Mouse (Mus musculus) stomach, postnatal 0 days (tissue): ENCODE results near the gene Ednra. TPM values are rescaled to one million over a fixed set of nuclear protein-coding genes. Genes with fewer than 3 reads are reported as not detected.
"Not testable (repeated sequence)": the region's sequence is repeated elsewhere in the genome, so short reads cannot be mapped to it uniquely, and the experiment has no call there.

Source experiments
- ATAC-seq: fragments of 200-750 bp; cut with Nextera tagmentation; 2 replicates; pipeline ENCODE4 v1.8.0; 2017; ENCODE audit not compliant: low FRiP score, low TSS enrichment
- DNase-seq: peaks from one replicate; pipeline ENCODE4 v3.0.0-alpha.2; 2016; ENCODE audit warnings: low spot score
- H3K27ac ChIP-seq: fragments of 300-500 bp; sonication (generic); replicated peaks from 2 replicates; pipeline ENCODE4 v1.5.1; 2014; ENCODE audit warnings: mild to moderate bottlenecking, control low read depth
- H3K27me3 ChIP-seq: fragments of 300-500 bp; sonication (generic); 2 replicates; pipeline ENCODE4 v1.6.1; 2014; ENCODE audit warnings: low read length; ENCODE audit not compliant: control insufficient read depth, insufficient read depth
- H3K36me3 ChIP-seq: fragments of 300-500 bp; sonication (generic); 2 replicates; pipeline ENCODE4 v1.6.1; 2014; ENCODE audit warnings: low read length, mixed read lengths; ENCODE audit not compliant: control insufficient read depth, insufficient read depth
- H3K4me1 ChIP-seq: fragments of 300-500 bp; sonication (generic); replicated peaks from 2 replicates; pipeline ENCODE4 v1.6.1; 2014; ENCODE audit warnings: antibody characterized with exemption; ENCODE audit not compliant: control insufficient read depth, insufficient read depth
- H3K4me2 ChIP-seq: fragments of 300-500 bp; sonication (generic); replicated peaks from 2 replicates; pipeline ENCODE4 v1.6.1; 2014; ENCODE audit warnings: low read depth, mild to moderate bottlenecking, control low read depth, moderate library complexity
- H3K4me3 ChIP-seq: fragments of 300-500 bp; sonication (generic); 2 replicates; pipeline ENCODE4 v1.5.1; 2014; ENCODE audit warnings: low read depth, low read length, control low read depth
- H3K9ac ChIP-seq: fragments of 300-500 bp; sonication (generic); 2 replicates; pipeline ENCODE4 v1.6.1; 2014; ENCODE audit warnings: mild to moderate bottlenecking, low read length, control low read depth, mixed read lengths
- H3K9me3 ChIP-seq: fragments of 300-500 bp; sonication (generic); 2 replicates; pipeline ENCODE4 v1.6.1; 2016; ENCODE audit warnings: low read length; ENCODE audit not compliant: control insufficient read depth
- CTCF ChIP-seq: IDR thresholded peaks from 2 replicates; pipeline ENCODE4 v1.5.1; 2016; ENCODE audit warnings: antibody characterized with exemption, low read depth, mild to moderate bottlenecking, moderate library complexity
- EP300 ChIP-seq: optimal IDR thresholded peaks from 2 replicates; pipeline ENCODE3; 2016; ENCODE audit warnings: antibody characterized with exemption
- WGBS: fragments of 180-500 bp; shearing (Covaris S2); extraction: QIAGEN DNeasy Blood & Tissue Kit; methylation state at CpG from one replicate; pipeline ENCODE4 v1.1.7; 2014; 5-methylcytosine and 5-hydroxymethylcytosine counted together
- polyA plus RNA-seq: library from polyadenylated mRNA; unstranded; fragments of >200 nt; fragmentation: Nextera tagmentation; extraction: Ambion mirVana; gene quantifications from 2 replicates; pipeline ENCODE4 v1.2.1, GENCODE M21; 2015

Gene Ednra
- polyA plus RNA-seq, 1 experiment from 2014 or later: 7.3 TPM

GRCm38 (mm10) chr8:77695486-77696058, 28.7 kb downstream of the Ednra start:
- H3K36me3 ChIP-seq: no peaks in the 10 kb centered on the region
- WGBS: 36% methylated on average over 5 of the region's 5 CpGs
- no peaks in the 10 kb centered on the region for H3K9me3 ChIP-seq
- H3K4me2 ChIP-seq: no peak overlapping the region
- no peak overlapping the region for H3K9ac ChIP-seq
- no peak for DNase-seq
- H3K4me3 ChIP-seq: no peak overlapping the region
- no peak overlapping the region for H3K27ac ChIP-seq
- TF ChIP-seq CTCF (no peak), EP300 (no peak)
- H3K27me3 ChIP-seq: no peaks in the 10 kb centered on the region
- ATAC-seq: peak; percentile 21; the same call in 1 of the 2 replicates
- 0 out of 2 replicates have a peak, but pooled peaks cover 2% of the 10 kb centered on the region for H3K4me1 ChIP-seq

- Histone ChIP-seq H3K4me2 (no peak overlapping the region), H3K9me3 (no peaks in the 10 kb centered on the region), H3K9ac (no peak overlapping the region), H3K36me3 (no peaks in the 10 kb centered on the region), H3K4me3 (no peak overlapping the region), H3K4me1 (0 out of 2 replicates have a peak, but pooled peaks cover 2% of the 10 kb centered on the region), H3K27ac (no peak overlapping the region), H3K27me3 (no peaks in the 10 kb centered on the region)
- ATAC-seq (no peak), DNase-seq (no peak)
- TF ChIP-seq EP300: no peak
- no peak for TF ChIP-seq CTCF
- WGBS: 43% methylated on average over 3 of the region's 3 CpGs
Observed at GRCm38 (mm10) chr8:77695070-77695469, 29.2 kb downstream of the Ednra start.

GRCm38 (mm10) chr8:77694588-77694987, 29.7 kb downstream of the Ednra start:
- TF ChIP-seq EP300 (no peak), CTCF (no peak)
- no peak for ATAC-seq
- no peak overlapping the region for H3K27ac ChIP-seq

GRCm38 (mm10) chr8:77689421-77690059, 34.7 kb downstream of the Ednra start:
- H3K4me3 ChIP-seq, H3K36me3 ChIP-seq, H3K9ac ChIP-seq, H3K4me1 ChIP-seq, DNase-seq, ATAC-seq, H3K27ac ChIP-seq, H3K9me3 ChIP-seq, H3K27me3 ChIP-seq, H3K4me2 ChIP-seq: not testable (repeated sequence)
- 81% methylated on average over 7 of the region's 7 CpGs for WGBS

More at GRCm38 (mm10) chr8:77694588-77694987, 29.7 kb downstream of the Ednra start:
- no peak overlapping the region for H3K4me2 ChIP-seq
- H3K9me3 ChIP-seq: no peaks in the 10 kb centered on the region
- WGBS: 75% methylated on average over 4 of the region's 4 CpGs
- H3K36me3 ChIP-seq: no peaks in the 10 kb centered on the region
- H3K9ac ChIP-seq: no peak overlapping the region
- H3K4me1 ChIP-seq: 0 out of 2 replicates have a peak, but pooled peaks cover 2% of the 10 kb centered on the region
- DNase-seq: no peak
- no peaks in the 10 kb centered on the region for H3K27me3 ChIP-seq
- no peak overlapping the region for H3K4me3 ChIP-seq

GRCm38 (mm10) chr8:77688978-77689377, 35.3 kb downstream of the Ednra start:
- no peak for TF ChIP-seq CTCF
- no peak for TF ChIP-seq EP300
- Histone ChIP-seq H3K4me3 (no peak overlapping the region), H3K9me3 (no peaks in the 10 kb centered on the region), H3K27ac (no peak overlapping the region), H3K9ac (no peak overlapping the region), H3K27me3 (no peaks in the 10 kb centered on the region), H3K4me1 (no peaks in the 10 kb centered on the region), H3K36me3 (no peaks in the 10 kb centered on the region), H3K4me2 (no peak overlapping the region)
- no peak for DNase-seq
- 68% methylated on average over 5 of the region's 5 CpGs for WGBS
- no peak for ATAC-seq

GRCm38 (mm10) chr8:77684372-77684771, 39.9 kb downstream of the Ednra start:
- Histone ChIP-seq H3K36me3 (no peaks in the 10 kb centered on the region), H3K27me3 (no peaks in the 10 kb centered on the region), H3K9me3 (no peaks in the 10 kb centered on the region), H3K4me2 (no peak overlapping the region), H3K4me3 (no peak overlapping the region), H3K27ac (no peak overlapping the region), H3K4me1 (0 out of 2 replicates have a peak, but pooled peaks cover 2% of the 10 kb centered on the region), H3K9ac (no peak overlapping the region)
- ATAC-seq (no peak), DNase-seq (no peak)
- no peak for TF ChIP-seq CTCF
- TF ChIP-seq EP300: no peak
- 56% methylated on average over 6 of the region's 6 CpGs for WGBS
